Mouse (Mus musculus) urinary bladder, postnatal 4 days (tissue): Measurements from ENCODE around the gene Ganc.

Experiments used
- DNase-seq, 2 experiments: peaks; one replicate each; pipeline ENCODE4 v3.0.0; 2021 to 2022; ENCODE audit warnings: low spot score in 2 of 2

Gene Ganc

DNA sequence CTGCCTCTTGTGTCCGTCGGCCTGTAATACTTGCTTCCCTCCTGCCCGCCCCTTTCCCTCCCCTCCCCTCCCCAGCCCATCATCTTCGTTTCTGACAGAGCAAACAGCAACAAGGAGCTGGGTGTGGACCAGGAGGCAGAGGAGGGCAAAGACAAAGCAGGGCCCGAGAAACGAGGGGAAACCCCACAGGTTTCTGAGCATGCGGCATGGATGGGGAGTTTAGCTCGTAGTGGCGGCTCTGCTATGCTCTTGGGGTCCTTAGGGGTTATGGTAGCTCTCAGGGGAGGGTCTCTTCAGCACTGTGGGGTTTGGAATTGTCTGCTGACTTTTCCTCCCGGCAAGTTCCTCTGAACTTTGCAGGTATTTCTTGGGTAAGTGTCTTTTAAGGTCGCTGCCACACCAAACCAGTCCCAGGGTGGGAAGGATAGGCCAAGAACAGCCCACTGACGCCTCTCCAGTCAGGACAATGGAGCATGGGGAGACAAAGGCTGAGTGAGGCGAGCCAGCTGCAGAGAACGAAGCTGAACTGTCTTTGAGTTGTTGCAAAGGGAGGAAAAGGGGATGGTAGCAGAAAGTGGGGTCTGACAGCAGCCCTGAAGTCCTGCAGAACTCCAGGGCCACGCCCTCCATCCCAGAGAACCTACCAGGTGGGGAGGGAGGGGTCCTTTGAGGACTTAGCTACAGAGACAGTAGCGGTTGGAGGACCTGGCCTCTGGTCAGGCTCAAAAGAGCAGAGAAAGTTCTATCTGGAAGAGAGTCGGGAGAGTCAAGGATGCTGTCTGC, 97.6 kb downstream of the Ganc start:
- DNase-seq, result no peak

- DNase-seq, result no peak
These were observed 98.4 kb downstream of the Ganc start for GRCm38 (mm10) chr2:120501931-120502604.

DNA sequence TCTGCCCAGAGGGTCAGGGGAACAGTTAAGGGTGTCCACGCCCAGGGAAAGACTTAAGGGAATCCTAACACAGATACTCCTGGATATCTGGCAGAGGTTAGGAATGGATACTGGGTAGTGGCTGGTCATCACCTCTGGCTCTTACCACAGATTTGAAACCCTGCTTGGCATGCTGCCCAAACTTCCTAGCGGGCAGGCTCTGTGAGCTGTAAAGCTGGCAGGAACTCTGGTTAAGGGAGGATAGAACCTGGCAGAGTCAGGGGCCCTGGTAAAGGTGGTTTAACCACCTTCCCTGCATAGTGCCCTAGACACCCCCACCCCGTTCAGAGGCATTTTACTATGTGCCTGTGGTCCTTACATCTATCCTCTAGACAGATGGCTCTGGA, 98.9 kb downstream of the Ganc start:
- DNase-seq, result no peak

DNA sequence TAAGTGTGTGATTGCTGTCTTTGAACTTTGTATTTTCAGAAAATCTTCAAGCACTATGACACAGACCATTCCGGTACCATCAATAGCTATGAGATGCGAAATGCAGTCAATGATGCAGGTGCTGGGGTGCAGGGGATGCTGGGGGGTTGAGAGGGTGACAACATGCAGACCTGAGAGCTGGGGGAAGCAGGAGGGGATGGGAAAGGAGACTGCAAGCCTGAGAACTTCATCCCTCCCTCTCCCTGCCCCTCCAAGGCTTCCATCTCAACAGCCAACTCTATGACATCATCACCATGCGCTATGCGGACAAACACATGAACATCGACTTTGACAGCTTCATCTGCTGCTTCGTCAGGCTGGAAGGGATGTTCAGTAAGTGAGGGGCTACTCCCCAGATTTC, 99.4 kb downstream of the Ganc start:
- no peak for DNase-seq

- no peak for DNase-seq
These were observed 100.3 kb downstream of the Ganc start for GRCm38 (mm10) chr2:120503992-120504391.
